Mouse (Mus musculus) T-helper 17 cell (primary cell): ENCODE measurements around the gene Prrg4.
"Not testable (repeated sequence)": the region's sequence is repeated elsewhere in the genome, so short reads cannot be mapped to it uniquely, and the experiment has no call there.

ENCODE experiments used
- in situ Hi-C, 2 experiments: fragments of 300-600 bp; cut with MboI, MseI; formaldehyde crosslinking; loops; 1 replicate in 1 of 2; 2 replicates in 1 of 2; pipeline ENCODE4 v1.15.1; 2025; ENCODE audit warnings: high pct_unique_total_duplicates in 2 of 2

Gene Prrg4

DNA sequence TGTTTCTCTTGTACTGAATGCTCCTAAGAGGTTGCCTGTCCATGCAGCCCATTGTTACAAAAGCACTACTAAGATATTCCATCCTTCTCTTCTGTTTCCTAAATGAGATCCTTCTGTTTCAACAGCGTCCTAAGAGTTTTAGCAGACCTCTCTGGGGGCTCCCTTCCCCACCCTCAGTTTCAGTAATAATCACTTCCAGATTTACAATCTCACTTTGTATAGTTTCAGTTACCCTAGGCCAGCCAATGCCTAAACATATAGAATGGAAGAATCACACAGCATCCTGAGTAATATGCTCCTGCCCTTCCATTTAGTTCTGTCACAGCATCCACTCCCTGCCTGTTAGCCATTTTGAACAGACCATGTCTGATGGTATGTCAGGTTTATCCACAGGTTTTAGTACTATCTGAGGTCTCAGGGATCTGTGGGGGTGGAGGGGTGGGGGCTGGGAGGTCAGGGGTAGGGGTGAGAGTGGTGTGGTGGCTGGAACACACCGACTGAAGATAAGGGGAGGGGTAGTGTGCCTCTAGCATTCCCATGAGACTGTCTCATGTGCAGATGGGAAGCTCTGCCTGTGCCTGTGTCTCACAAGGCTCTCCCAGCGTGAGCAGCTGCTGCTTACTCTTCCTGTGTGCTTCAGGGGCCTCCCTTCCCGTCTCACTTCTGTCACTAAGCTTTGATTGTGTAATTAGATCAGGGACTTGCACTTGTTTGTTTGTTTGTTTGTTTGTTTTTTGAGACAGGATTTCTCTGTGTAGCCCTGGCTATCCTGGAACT is 2.9 kb downstream of the Prrg4 start:
- in situ Hi-C loops, result no loop called here

DNA sequence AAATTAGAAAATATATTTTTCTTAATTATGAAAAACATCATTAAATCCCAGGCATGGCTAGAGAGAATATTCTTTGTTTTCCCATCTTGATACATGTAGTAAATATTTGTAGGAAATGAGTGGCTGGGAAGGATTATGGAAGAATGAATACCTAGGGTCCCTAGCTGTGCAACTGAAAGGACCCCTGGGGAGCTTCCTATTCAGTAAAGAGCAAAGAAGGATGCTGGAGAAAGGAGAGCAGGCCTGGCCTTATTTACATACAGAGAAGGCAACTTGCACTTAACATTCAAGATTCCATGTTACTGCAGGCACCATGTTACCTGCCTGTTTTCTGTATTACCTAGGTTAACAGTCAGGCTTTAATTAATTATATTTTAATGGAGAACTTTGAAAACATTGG is 7.1 kb downstream of the Prrg4 start:
- in situ Hi-C loops, result no loop called here

DNA sequence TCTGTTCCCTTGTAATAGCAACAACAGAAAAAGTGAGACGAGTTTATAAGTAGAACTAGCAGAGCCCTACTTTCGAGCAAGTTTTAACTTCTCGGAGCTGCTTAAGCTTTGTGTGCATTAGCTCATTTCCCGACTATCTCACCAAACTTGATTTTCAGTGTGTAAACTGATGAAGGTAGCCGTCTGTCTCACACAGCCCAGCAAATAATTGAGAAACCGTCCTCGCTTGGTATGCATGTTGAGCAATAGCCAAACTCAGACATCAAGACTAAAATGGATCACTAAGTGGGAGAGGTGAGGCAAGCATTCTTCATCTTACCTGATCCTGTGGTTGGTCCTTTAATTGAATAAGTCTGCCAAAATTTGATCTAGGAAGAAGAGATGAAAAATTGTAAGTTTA is 7.9 kb downstream of the Prrg4 start:
- in situ Hi-C loops, result no loop called here

DNA sequence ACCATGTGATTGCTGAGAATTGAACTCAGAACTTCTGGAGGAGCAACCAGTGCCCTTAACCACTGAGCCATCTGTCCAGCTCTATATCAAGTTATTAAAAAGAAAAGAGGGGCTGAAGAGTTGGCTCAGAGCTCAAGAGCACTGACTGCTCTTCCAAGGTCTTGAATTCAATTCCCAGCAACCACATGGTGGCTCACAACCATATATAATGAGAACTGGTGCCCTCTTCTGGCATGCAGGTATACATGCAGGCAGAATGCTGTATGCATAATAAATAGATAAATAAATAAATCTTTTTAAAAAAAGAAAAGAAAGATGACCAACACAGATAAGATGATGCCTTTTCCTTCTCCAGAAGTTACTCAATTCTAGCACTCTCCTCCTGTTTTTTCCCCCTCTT is 8.7 kb downstream of the Prrg4 start:
- in situ Hi-C loops, result no loop called here

DNA sequence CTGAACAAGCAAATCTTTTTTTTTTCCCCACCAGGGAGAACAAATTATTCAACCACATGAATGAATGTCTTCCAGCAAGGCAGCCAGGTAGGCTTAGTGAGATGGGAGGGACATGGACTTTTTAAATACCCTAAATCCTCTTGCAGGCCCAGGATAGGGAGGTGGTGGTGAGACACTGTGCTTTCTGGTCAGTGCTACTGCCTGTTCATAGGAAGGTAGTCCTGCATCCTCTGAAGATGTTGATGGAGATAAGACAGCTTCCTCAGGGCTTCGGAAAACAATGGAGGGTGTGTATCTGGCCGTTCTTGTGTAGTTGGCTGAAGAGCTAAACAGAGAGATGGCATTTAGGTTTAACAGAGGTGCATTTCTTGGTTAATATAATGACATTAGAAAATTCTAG is 17.2 kb downstream of the Prrg4 start:
- in situ Hi-C loops, result no loop called here

DNA sequence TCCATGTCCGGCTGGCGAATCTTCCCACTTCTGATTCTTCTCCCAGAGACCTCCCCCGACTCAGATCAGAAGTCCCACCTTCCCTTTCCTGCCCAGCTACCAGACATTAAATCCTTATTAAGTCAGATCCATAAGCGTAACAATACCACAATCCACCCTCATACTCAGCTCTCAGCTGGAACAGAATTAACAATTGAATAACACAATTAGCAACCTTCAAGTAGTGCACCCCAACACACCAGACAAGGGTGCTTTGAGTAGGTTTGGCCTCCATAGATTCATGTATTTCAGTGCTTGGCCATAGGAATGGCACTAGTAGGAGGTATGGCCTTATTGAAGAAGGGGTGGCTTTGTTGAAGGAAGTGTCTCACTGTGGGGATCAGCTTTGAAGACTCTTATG is 23.5 kb downstream of the Prrg4 start:
- in situ Hi-C loops, result no loop called here

DNA sequence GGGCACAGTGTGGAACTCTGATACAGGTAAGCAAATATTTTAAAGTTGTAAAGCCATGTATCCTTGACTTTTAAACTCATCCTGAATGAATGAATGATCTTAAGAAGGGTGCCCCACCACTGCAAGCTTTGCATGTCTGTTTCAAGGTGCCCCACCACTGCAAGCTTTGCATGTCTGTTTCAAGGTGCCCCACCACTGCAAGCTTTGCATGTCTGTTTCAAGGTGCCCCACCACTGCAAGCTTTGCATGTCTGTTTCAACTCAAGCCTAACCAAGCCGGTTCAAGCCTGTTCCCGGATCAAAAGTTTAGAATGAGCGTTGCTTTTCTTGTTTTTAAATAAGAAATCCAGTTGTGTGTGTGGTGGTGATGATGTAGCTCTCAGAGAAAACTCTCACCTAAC is 30.9 kb downstream of the Prrg4 start:
- in situ Hi-C loops, result not testable (repeated sequence)

DNA sequence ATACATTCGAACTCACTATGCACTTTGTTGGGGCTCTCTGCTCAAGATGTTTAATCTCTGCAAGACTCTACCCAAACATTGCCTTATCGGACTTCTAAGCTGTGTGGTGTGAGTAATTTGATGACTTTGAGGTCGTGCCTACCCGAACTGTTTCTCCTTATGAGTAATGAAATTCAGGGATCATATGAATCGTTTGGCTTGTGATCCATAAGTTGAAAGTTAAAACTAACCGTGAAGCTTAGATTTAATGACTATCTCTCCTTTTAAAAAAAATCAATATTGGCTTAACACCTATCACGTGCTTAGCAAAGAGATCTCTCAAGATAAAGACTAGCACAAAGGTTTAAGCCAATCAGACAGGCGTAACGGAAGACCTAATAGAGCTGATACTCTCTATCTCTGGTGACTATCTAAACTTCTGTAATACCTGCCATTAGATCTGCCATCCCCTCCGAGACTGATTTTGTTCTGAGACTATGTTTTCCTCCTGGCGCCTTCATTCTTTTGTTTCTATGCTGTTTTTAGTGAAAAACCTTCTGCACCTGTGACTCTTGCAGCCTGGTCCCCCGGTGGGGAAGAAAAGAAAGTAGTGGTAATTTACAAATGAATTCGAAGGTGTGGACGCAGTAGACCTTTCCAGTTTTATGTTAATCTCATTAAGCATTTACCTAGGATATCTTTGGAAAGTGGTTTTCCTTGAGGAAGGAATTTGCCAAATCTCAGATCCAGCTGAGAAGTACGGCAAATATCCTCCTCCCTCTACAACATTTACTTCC is 31.9 kb downstream of the Prrg4 start:
- in situ Hi-C loops, result no loop called here

DNA sequence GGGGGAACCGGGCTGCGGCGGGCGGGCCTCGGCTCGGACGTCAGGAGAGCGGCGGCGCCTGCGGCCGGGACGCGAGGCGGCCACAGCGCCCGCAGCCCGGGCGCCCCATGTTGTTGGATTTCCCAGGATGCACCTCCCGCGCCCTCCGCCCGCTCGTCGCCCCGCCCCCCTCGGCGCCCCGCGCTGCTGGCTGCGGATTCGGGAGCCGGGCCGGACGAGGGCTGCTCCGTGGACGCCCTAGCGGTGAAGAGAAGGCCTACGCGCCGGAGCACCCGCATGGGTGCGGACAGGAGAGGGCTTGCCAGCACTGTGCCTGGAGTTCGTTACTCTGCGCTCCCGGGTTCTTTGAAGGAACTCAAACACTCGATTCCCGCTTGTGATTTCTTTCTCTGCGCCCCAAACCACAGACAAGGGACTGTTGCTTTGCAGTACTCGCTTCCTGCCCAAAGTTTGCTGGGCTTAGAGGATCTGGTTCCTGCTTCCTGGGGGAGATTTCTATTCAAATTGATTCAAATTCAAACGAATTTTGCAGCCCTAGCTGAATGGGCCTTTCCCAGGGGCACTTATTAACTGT is 32.7 kb downstream of the Prrg4 start:
- in situ Hi-C loops, result no loop called here

DNA sequence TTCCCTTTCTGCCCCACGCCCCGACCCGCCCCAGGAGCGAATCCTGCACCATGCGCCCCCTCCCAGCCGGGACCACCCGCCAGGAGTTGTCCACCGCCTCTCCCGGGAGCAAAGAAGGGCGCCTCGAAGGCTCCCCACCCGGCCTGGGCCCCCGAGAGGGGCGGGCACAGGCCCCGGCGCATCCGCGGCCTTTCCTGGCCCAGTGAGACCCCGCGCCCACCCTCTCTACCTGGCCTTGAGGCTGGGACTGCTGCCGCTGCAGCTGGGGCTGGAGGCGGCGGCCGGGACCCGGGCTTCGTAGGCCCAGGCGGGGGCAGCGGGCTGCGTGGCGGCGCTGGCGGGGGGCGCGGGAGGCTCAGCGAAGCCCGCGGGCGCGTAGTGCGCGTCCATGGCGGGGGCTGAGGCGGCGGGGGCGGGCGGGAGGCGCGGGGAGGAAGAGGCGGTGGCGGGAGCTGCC is 33.3 kb downstream of the Prrg4 start, which contains the start of gene Qser1:
Gene Qser1 (minus strand): TSS at position 390 of the 457 bp plus-strand sequence.
- in situ Hi-C loops, result no loop called here

DNA sequence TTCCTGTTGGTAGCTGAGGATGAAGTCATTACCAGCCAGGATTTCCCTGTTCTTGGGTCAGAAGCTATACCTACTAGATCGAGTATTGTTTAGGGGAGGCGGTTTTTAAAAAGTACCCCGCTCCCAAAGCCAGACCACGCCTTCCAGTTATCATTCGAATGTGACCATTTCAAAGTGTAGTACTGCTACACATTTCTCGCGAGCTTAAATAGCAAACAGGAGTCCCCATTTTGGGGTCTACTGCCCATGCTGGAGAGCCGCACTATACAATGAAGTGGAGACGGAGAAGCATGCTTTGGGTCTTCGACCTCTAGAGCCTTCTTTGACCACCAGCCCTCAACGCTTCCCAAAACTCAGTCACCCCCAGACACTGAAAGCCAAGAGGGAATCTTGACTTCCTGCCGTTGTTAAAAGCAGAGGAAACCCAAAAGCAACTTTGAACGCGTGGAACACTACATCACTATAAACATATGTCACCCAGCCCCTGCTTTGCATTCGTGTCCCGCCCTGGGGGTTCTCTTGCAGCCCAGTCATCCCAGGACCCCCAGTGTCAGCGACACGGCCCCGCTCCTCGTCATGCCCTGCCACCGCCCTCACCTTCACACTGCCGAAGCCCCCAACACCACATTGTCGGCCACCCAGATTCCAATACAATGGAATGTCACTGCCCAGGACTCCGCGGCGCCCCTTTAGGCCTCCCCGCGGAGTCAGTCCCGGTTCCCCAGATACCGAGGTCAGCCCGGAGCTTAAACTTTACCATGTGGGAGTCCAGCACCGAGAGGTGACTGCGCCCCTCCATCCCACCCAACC is 33.9 kb downstream of the Prrg4 start:
- in situ Hi-C loops, result no loop called here

DNA sequence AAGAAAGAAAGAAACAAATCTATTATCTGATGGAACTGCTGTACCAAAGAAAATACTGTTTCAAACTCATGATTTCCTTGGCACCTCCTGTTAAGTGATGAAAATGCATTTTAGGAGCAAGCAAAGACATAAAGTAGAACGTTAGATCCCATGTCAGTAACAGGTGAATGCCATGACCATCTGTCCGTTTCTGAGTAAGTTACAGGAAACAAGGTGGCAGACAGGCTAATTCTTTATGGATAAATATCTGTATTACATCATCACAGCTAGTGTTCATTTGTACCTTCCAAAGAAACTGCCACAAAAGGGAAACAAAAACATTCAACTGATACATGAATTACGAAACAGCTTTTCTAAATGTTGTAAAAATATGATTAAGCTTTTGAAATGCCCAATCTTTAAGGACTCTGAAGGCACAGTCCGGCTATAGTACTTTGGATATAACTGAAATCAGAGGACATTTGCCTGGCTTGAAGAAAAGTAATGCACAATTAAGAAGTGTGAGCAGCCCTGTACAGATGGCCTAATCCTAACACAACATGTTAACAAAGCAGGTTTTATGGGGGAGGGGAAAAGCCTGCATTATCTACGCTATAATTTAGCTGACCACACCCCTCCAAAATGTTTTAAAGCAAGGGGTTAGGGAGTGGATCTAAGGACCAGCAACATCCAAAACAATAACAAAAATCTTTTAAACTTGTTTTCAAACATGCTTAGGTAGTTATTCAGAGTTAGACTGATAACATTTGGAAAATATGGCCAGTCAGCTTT is 35.3 kb downstream of the Prrg4 start:
- in situ Hi-C loops, result no loop called here

DNA sequence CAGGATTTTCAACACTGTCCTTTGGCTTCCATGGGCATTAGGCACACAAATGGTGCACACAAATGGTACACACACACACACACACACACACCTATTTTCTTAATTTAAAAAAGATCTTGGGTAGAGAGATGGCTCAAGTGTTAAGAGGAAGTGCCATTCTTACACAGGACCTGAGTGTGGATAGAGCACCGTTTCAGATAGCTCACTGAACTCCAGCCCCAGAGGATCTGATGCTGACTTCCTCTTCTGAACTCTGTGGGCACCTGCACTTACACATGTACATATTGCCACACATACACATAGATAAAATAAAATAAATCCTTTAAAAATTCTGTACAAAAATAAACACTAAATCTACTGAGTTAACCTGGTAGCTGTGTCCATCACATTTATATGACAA is 44.2 kb downstream of the Prrg4 start:
- in situ Hi-C loops, result no loop called here
